Mouse (Mus musculus) midbrain, postnatal 0 days (tissue): Measurements from ENCODE around the gene Il31ra. TPM values are rescaled to one million over a fixed set of nuclear protein-coding genes. Genes with fewer than 3 reads are reported as not detected.
"Not testable (repeated sequence)": the region's sequence is repeated elsewhere in the genome, so short reads cannot be mapped to it uniquely, and the experiment has no call there.

Experiments
- ATAC-seq: fragments of 200-750 bp; cut with Nextera tagmentation; 2 replicates; pipeline ENCODE4 v1.8.0; 2017; ENCODE audit warnings: moderate number of reproducible peaks, mild to moderate bottlenecking, moderate TSS enrichment, moderate library complexity; ENCODE audit not compliant: low FRiP score
- DNase-seq: peaks from one replicate; pipeline ENCODE4 v3.0.0-alpha.2; 2015; ENCODE audit warnings: low spot score
- H3K27ac ChIP-seq: fragments of 300-500 bp; sonication (generic); 2 replicates; pipeline ENCODE4 v1.5.1; 2014; ENCODE audit warnings: low read depth, mild to moderate bottlenecking, low read length, mixed read lengths
- H3K27me3 ChIP-seq: fragments of 300-500 bp; sonication (generic); 2 replicates; pipeline ENCODE4 v1.6.1; 2014; ENCODE audit warnings: low read length, control low read depth, mixed read lengths; ENCODE audit not compliant: insufficient read depth
- H3K36me3 ChIP-seq: fragments of 300-500 bp; sonication (generic); 2 replicates; pipeline ENCODE4 v1.6.1; 2014; ENCODE audit warnings: low read length, control low read depth, mixed read lengths; ENCODE audit not compliant: insufficient read depth
- H3K4me1 ChIP-seq: fragments of 300-500 bp; sonication (generic); 2 replicates; pipeline ENCODE4 v1.6.1; 2014; ENCODE audit warnings: mild to moderate bottlenecking, control low read depth, antibody characterized with exemption, low read length, mixed read lengths; ENCODE audit not compliant: insufficient read depth
- H3K4me2 ChIP-seq: fragments of 300-500 bp; sonication (generic); 2 replicates; pipeline ENCODE4 v1.6.1; 2014; ENCODE audit warnings: low read depth, mild to moderate bottlenecking, low read length, mixed read lengths; ENCODE audit not compliant: poor library complexity, severe bottlenecking
- H3K4me3 ChIP-seq: fragments of 300-500 bp; sonication (generic); 2 replicates; pipeline ENCODE4 v1.5.1; 2014; ENCODE audit warnings: low read depth, mild to moderate bottlenecking, low read length, moderate library complexity
- H3K9ac ChIP-seq: fragments of 300-500 bp; sonication (generic); replicated peaks from 2 replicates; pipeline ENCODE4 v1.6.1; 2014; ENCODE audit warnings: mild to moderate bottlenecking, low read length, moderate library complexity, mixed read lengths; ENCODE audit not compliant: poor library complexity, severe bottlenecking
- H3K9me3 ChIP-seq: fragments of 300-500 bp; sonication (generic); 2 replicates; pipeline ENCODE4 v1.6.1; 2016; ENCODE audit warnings: low read length, control low read depth
- CTCF ChIP-seq: IDR thresholded peaks from 2 replicates; pipeline ENCODE4 v1.5.1; 2016; ENCODE audit warnings: antibody characterized with exemption, mild to moderate bottlenecking
- WGBS: fragments of 180-500 bp; shearing (Covaris S2); extraction: QIAGEN DNeasy Blood & Tissue Kit; methylation state at CpG from one replicate; pipeline ENCODE4 v1.1.7; 2014; 5-methylcytosine and 5-hydroxymethylcytosine counted together
- polyA plus RNA-seq: library from polyadenylated mRNA; unstranded; fragments of >200 nt; fragmentation: Nextera tagmentation; extraction: Ambion mirVana; gene quantifications from 2 replicates; pipeline ENCODE4 v1.2.1, GENCODE M21; 2015
- total RNA-seq: library from RNA; depleted of rRNA; stranded (reverse); fragments of >200 nt; gene quantifications from 2 replicates; pipeline ENCODE4 v1.2.3, GENCODE M21; 2014

Il31ra gene
- total and polyA plus RNA-seq, 2 experiments from 2014 or later: 0.05 to 0.07 TPM

DNA sequence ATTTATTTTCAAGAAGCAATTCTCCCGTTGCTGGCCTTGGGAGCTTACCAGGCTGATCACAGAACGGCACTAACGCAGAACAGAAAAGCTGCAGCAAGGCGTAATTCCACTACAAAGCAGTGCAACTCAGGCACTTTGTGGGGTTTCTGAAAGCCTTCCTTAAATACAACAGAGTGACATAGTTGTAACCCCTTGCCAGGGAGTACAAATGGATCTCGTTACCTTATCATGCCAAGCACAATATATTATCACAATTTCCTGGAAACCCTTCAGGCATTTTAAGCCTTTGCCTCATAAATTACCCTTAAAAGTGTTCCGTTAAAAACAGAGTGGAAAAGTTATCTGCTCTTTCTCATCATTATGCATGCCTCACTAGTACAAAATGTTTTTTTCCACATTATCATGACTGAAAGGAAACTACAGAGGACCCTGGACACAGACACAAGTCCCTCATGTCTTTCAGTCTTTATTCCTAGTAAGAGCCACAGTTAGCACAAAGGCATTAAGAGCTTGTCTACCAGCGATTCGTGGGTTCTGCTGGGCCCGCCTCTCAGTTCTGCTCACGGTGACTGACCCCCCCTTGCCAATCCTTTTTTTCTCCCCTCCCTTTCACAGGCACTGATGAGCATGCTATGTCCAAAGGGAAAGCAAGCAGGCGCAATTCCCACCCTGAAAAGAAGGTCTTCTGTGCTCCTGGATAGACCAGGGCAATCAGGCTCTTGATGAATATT, 13.4 kb downstream of the Il31ra start:
- no peaks in the 10 kb centered on the region for H3K9me3 ChIP-seq
- H3K4me1 ChIP-seq: no peaks in the 10 kb centered on the region
- ATAC-seq (no peak), DNase-seq (peak; percentile 8)
- 35% methylated on average over 11 of the region's 11 CpGs for WGBS
- no peaks in the 10 kb centered on the region for H3K36me3 ChIP-seq
- H3K4me3 ChIP-seq: no peak overlapping the region
- no peaks in the 10 kb centered on the region for H3K27me3 ChIP-seq
- no peak overlapping the region for H3K27ac ChIP-seq
- H3K4me2 ChIP-seq: no peak overlapping the region
- H3K9ac ChIP-seq: no peak overlapping the region
- TF ChIP-seq CTCF: no peak

DNA sequence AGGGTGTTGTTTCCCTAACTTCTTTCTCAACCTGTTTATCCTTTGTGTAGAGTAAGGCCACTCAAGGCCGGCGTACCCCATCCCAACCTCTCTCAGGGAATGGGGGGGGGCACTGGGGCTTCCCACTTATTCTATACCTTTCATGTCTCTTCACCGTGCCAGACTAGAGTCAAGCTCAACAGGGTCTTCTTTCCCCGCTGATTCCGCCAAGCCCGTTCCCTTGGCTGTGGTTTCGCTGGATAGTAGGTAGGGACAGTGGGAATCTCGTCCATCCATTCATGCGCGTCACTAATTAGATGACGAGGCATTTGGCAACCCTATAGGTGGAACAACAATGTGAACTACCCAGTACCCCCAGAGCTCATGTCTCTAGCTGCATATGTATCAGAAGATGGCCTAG, 16.1 kb downstream of the Il31ra start:
- H3K4me3 ChIP-seq, H3K9ac ChIP-seq, H3K4me1 ChIP-seq, H3K9me3 ChIP-seq, H3K4me2 ChIP-seq, DNase-seq, H3K36me3 ChIP-seq, H3K27ac ChIP-seq, ATAC-seq, H3K27me3 ChIP-seq: not testable (repeated sequence)
- WGBS: 70% methylated on average over 11 of the region's 11 CpGs

DNA sequence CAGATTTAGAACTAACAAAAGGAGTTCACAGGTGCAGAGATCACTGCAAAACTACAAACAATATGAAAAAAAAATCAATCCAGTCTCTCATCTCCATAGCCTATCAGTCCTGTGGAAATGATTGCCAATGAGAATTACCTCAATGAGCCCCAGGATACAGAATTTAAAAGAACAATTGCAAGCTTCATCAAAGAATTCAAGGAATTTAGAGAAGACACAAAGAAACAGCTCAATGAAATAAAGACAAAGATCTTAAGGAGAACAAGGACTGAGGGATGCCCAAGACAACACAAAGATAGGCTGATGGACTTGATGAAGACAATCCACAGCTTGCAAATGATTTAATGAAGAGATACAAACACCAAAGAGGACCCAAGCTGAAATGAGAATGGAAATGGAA, 20.4 kb downstream of the Il31ra start:
- H3K9me3 ChIP-seq: no peaks in the 10 kb centered on the region
- no peak overlapping the region for H3K4me2 ChIP-seq
- no peak overlapping the region for H3K9ac ChIP-seq
- H3K27ac ChIP-seq: no peak overlapping the region
- H3K27me3 ChIP-seq: no peaks in the 10 kb centered on the region
- H3K4me1 ChIP-seq: no peaks in the 10 kb centered on the region
- H3K36me3 ChIP-seq: no peaks in the 10 kb centered on the region
- TF ChIP-seq CTCF: no peak
- H3K4me3 ChIP-seq: no peak overlapping the region
- ATAC-seq (no peak), DNase-seq (no peak)

DNA sequence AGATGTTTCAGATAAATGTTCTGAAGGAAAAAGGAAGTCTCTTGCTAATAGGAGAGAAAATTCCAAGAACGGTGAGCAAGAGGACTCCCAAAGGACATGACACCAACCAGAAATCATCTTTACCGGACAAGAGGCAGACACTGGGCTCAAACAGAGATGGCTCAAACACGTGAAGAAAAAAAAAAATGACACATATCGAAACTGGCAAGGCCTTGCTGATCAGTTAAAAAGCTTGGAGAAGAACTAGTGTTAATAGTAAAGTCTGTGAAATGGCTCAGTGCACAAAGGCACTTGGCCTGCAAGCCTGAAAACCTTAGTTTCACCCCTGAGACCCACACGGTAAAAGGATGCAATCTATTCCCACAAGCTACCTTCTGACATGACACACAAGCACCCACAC, 23.4 kb downstream of the Il31ra start:
- Histone ChIP-seq H3K9me3 (no peaks in the 10 kb centered on the region), H3K4me3 (no peak overlapping the region), H3K27ac (no peak overlapping the region), H3K4me2 (no peak overlapping the region), H3K9ac (no peak overlapping the region), H3K4me1 (no peaks in the 10 kb centered on the region), H3K36me3 (no peaks in the 10 kb centered on the region), H3K27me3 (no peaks in the 10 kb centered on the region)
- 73% methylated on average over 5 of the region's 5 CpGs for WGBS
- ATAC-seq (no peak), DNase-seq (no peak)
- no peak for TF ChIP-seq CTCF

DNA sequence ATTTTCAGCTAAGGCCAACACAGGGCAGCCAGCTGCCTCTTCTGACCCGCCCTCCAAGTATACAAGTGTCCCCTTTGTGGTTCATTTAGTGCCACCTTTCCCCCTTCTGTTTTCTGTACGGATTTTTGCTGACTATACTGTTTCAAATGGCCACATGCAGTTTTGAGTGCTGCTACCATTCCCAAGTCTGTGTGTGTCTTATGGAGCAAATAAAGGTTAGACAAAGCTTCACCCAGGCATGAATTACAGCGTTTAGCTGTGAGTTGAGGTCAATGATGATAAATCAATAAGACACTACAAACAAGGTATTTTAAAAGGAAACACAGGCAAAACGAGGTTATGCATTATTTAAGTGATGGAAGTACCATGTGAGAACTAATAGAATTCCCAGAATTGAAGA, 24.6 kb downstream of the Il31ra start:
- Histone ChIP-seq H3K4me1 (no peaks in the 10 kb centered on the region), H3K9me3 (no peaks in the 10 kb centered on the region), H3K9ac (no peak overlapping the region), H3K4me2 (no peak overlapping the region), H3K27me3 (no peaks in the 10 kb centered on the region), H3K36me3 (no peaks in the 10 kb centered on the region), H3K4me3 (no peak overlapping the region), H3K27ac (no peak overlapping the region)
- ATAC-seq (no peak), DNase-seq (no peak)
- no peak for TF ChIP-seq CTCF
- 60% methylated on average over 4 of the region's 4 CpGs for WGBS

DNA sequence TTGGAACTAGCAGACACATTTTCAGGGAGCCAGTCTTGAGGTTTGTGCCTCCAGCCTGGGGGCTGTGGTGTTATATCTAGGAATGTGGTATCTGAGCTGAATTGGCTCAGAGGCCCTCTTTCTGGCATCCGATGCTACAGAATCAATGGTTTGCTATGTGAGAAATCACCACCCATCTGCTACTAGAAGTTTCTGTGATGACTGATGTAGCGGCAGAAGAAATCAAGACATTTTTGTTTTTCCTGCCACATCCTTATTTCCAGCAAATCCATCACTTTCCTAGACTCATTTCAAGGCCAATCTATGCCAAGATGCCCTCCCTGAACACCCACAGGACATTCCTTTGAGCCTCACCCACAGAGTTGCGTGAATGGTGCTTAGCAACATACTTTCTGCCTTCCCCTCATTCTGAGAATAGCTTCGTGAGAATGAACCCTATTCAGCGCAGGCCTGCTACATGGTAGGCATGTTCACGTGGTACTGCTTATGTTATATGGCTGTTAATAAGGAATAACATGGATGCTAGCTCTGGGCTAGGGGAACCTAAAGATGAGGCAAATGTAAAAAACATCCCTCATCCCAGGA, 33.5 kb downstream of the Il31ra start:
- WGBS: 80% methylated on average over 6 of the region's 6 CpGs
- ATAC-seq (no peak), DNase-seq (peak; percentile 18)
- no peak overlapping the region for H3K9ac ChIP-seq
- H3K4me1 ChIP-seq: no peaks in the 10 kb centered on the region
- no peak overlapping the region for H3K4me3 ChIP-seq
- no peak for TF ChIP-seq CTCF
- H3K27ac ChIP-seq: no peak overlapping the region
- no peaks in the 10 kb centered on the region for H3K9me3 ChIP-seq
- no peaks in the 10 kb centered on the region for H3K27me3 ChIP-seq
- H3K36me3 ChIP-seq: no peaks in the 10 kb centered on the region
- H3K4me2 ChIP-seq: no peak overlapping the region
